Mouse (Mus musculus): ENCODE measurements around the gene Zbtb7a. TPM values are rescaled to one million over a fixed set of nuclear protein-coding genes. Genes with fewer than 3 reads are reported as not detected.

The Zbtb7a gene
- total and polyA plus RNA-seq, 3 experiments = 7.1 to 75.7 (median 31.1) TPM

DNA sequence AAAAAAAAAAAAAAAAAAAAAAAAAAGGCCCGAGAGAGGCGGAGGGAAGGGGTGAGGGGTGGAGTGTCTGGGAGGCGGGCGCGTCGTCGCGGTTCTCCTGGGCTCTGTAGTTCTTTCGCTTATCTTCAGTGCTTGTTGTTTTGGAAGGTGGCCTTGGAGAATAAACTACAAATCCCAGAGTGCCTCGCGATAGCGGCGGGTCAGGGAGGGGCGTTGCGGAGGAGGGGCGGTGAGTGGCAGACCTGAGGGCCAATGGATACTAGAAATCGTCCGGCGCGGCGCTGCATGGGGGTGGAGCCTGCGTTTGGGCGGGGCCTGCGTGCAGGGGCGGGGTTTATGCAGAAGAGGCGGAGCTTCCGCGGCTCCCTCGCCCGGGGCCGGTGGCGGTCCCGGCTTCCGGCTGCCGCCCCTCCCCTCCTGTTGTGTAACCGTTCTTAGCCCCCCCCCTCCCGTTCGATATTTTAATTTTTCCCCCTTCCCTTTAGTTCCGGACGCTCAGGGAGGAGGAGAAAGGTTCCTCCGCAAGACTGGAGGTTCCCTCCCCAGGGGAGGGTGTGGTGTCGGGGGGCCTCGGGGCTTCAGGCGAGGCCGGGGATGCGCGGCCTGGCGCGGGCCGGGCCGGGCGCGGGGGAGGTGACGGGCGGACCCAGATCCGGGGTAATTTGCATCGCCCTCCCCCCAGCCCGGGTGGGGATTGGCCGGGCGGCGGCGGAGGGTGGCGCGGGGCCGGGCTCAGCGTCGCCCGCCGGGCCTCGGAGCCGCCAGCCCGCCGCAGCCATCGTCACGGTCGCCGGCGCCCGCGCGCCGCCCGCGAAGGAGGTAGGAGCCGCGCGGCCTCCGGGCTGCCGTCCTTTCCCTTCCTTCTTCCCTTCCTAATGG is 2.5 kb downstream of the Zbtb7a start:
- peak; percentile 81 for ATAC-seq (ENCODE audit: extremely low read depth, insufficient number of reproducible peaks, low FRiP score, poor library complexity, severe bottlenecking)
- Histone ChIP-seq H3K27me3 (ENCODE audit: insufficient read depth, low read length) (no peaks in the 10 kb centered on the region), H3K4me1 (ENCODE audit: insufficient read depth, low read depth, low read length) (peaks cover 63% of the 10 kb centered on the region), H3K9me3 (replicated peaks) (no peaks in the 10 kb centered on the region), H3K36me3 (replicated peaks) (peaks cover 41% of the 10 kb centered on the region), H3K4me3 (ENCODE audit: low read depth, low read length) (peak overlapping the region; percentile 79)
- no peak for TF ChIP-seq TAL1 (conservative IDR thresholded peaks at IDR 0.05; ENCODE audit: low read depth, low read length)
- no peak for TF ChIP-seq GATA1 (IDR thresholded peaks at IDR 0.05; ENCODE audit: borderline replicate concordance, low read length)
- TF ChIP-seq GATA2 (IDR thresholded peaks at IDR 0.05; ENCODE audit: borderline replicate concordance, low read depth, low read length) = no peak
- TF ChIP-seq CTCF (IDR thresholded peaks at IDR 0.05; ENCODE audit: low read depth, low read length) = no peak
- no peak for TF ChIP-seq POLR2AphosphoS5 (IDR thresholded peaks at IDR 0.05; ENCODE audit: insufficient replicate concordance, low read depth, low read length)
- DNase-seq (ENCODE audit: low spot score) = peak; percentile 93

DNA sequence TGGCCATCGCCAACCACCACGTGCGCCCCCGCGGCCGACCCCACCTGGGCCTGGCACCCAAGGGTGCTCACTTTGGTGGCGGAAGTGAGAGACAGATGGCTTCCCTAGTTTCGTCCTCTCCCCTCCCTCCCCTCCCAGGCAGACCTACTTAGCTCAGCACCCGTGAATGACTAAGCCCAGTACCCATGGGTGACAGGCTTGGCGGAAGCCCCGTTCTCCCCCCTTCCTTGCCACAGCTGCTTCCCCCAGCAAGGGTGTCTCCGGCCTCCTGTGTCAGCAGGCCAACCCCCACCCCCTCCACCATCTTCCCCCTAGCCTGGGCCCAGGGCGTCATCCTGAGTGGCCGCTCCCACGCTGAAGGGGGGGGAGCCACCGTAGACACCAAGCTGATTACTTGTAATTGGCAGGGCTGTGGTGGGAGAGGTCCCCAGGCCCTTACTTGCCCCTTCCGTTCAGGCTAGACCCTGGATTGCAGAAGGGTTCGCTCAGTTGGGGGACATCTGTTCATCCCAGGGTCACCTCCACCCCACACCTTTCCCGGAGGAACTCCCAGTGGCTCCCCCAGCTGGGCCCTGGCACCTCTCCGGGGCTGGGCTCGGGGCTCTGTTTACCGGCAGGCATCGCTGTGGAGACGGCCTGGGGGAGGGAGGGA is 3.2 kb downstream of the Zbtb7a start:
- H3K36me3 ChIP-seq (replicated peaks) = peaks cover 49% of the 10 kb centered on the region
- ATAC-seq (ENCODE audit: extremely low read depth, insufficient number of reproducible peaks, low FRiP score, poor library complexity, severe bottlenecking) = no peak
- TF ChIP-seq POLR2AphosphoS5 (IDR thresholded peaks at IDR 0.05; ENCODE audit: insufficient replicate concordance, low read depth, low read length) (no peak), CTCF (IDR thresholded peaks at IDR 0.05; ENCODE audit: low read depth, low read length) (no peak), GATA2 (IDR thresholded peaks at IDR 0.05; ENCODE audit: borderline replicate concordance, low read depth, low read length) (no peak), TAL1 (conservative IDR thresholded peaks at IDR 0.05; ENCODE audit: low read depth, low read length) (no peak), GATA1 (IDR thresholded peaks at IDR 0.05; ENCODE audit: borderline replicate concordance, low read length) (no peak)

DNA sequence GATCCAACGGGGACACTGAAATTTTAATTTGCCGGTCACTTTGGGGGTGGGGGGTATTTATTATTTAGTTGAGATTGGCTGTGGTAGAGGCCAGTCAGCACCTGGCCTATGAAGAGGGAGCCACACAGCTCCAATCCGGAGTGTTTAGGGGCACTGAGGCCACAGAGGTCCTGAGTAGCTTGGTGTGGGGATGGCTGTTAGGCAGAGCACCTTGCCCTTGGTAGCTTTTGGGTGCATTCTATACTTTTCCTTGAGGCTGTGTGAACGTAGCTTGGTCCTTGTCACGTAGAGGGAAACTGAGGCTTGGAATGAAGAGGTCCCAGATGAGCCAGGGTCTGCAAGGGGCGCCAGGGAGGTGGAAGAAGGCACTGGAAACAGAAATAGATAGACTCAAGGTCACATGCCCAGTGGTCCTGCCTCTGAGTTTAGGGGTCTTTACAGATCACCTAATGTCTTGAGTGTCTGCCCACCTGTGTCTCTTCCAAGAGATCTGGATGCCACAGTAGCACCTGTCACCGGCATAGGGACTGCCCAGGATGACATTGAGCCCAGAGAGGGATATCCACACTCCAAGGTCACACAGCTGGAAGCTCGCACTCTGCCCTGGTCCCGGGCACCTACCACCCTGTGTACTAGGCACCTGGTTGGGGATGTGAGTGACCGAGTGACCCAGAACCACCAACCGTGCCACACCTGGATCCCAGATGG is 4.0 kb downstream of the Zbtb7a start:
- TF ChIP-seq CTCF (IDR thresholded peaks at IDR 0.05; ENCODE audit: low read depth, low read length) (no peak), GATA1 (IDR thresholded peaks at IDR 0.05; ENCODE audit: borderline replicate concordance, low read length) (no peak), POLR2AphosphoS5 (IDR thresholded peaks at IDR 0.05; ENCODE audit: insufficient replicate concordance, low read depth, low read length) (no peak), TAL1 (conservative IDR thresholded peaks at IDR 0.05; ENCODE audit: low read depth, low read length) (no peak), GATA2 (IDR thresholded peaks at IDR 0.05; ENCODE audit: borderline replicate concordance, low read depth, low read length) (no peak)

More for the DNA sequence above, 3.2 kb downstream of the Zbtb7a start:
- DNase-seq (ENCODE audit: low spot score) = peak; percentile 74
- Histone ChIP-seq H3K4me3 (ENCODE audit: low read depth, low read length) (peak overlapping the region; percentile 79), H3K27me3 (ENCODE audit: insufficient read depth, low read length) (no peaks in the 10 kb centered on the region), H3K4me1 (ENCODE audit: insufficient read depth, low read depth, low read length) (peaks cover 70% of the 10 kb centered on the region), H3K9me3 (replicated peaks) (peaks cover under 1% of the 10 kb centered on the region; the same call in 1 of the 2 replicates)

DNA sequence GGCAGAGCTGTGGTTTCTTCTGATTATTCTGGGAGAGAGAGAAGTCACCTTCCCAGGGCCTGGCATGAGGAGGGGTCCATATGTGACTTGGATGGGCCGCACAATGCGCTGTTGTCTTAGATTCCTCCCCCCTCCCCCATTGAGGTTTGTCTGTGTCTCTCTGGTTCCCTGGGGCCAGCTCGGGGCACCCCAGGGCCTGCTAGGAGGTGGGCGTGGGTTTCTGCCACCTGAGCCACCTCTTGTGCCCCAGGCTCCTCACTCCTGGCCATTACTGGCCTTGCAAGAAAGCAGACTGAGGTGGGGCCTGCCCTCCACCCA is 4.5 kb downstream of the Zbtb7a start:
- H3K4me3 ChIP-seq (ENCODE audit: low read depth, low read length) = peak overlapping the region; percentile 79
- no peaks in the 10 kb centered on the region for H3K27me3 ChIP-seq (ENCODE audit: insufficient read depth, low read length)
- H3K9me3 ChIP-seq (replicated peaks) = peaks cover 11% of the 10 kb centered on the region
- no peak for TF ChIP-seq GATA2 (IDR thresholded peaks at IDR 0.05; ENCODE audit: borderline replicate concordance, low read depth, low read length)
- TF ChIP-seq TAL1 (conservative IDR thresholded peaks at IDR 0.05; ENCODE audit: low read depth, low read length) = no peak
- TF ChIP-seq POLR2AphosphoS5 (IDR thresholded peaks at IDR 0.05; ENCODE audit: insufficient replicate concordance, low read depth, low read length) = no peak
- TF ChIP-seq GATA1 (IDR thresholded peaks at IDR 0.05; ENCODE audit: borderline replicate concordance, low read length) = no peak
- no peak for TF ChIP-seq CTCF (IDR thresholded peaks at IDR 0.05; ENCODE audit: low read depth, low read length)
- ATAC-seq (ENCODE audit: extremely low read depth, insufficient number of reproducible peaks, low FRiP score, poor library complexity, severe bottlenecking) = no peak
- DNase-seq (ENCODE audit: low spot score) = no peak
- peaks cover 61% of the 10 kb centered on the region for H3K36me3 ChIP-seq (replicated peaks)
- H3K4me1 ChIP-seq (ENCODE audit: insufficient read depth, low read depth, low read length) = peaks cover 75% of the 10 kb centered on the region

More for the DNA sequence above, 4.0 kb downstream of the Zbtb7a start:
- Histone ChIP-seq H3K27me3 (ENCODE audit: insufficient read depth, low read length) (no peaks in the 10 kb centered on the region), H3K4me1 (ENCODE audit: insufficient read depth, low read depth, low read length) (peaks cover 75% of the 10 kb centered on the region), H3K36me3 (replicated peaks) (peaks cover 56% of the 10 kb centered on the region), H3K4me3 (ENCODE audit: low read depth, low read length) (peak overlapping the region; percentile 79), H3K9me3 (replicated peaks) (peaks cover 6% of the 10 kb centered on the region)
- DNase-seq (ENCODE audit: low spot score) (no peak), ATAC-seq (ENCODE audit: extremely low read depth, insufficient number of reproducible peaks, low FRiP score, poor library complexity, severe bottlenecking) (no peak)

DNA sequence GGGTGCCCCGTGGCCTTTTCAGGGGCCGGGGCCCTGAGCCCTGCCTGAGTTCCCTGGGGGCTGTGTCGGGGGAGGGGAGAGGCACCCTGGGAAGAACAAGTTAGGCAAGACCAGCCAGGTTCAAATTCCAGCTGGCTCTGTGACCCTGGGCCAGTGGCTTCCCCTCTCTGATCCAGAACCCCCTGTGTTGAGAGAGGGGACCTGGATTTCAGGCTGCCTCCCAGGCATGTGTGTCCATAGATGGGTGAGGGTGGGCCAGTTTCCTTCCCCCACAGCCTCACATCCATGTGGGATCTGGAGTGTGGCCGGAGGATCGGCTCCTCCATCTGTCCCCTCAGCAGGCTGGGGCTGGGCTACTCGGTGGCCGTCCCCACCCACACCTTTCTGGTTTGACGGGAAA is 5.0 kb downstream of the Zbtb7a start:
- DNase-seq (ENCODE audit: low spot score) (no peak), ATAC-seq (ENCODE audit: extremely low read depth, insufficient number of reproducible peaks, low FRiP score, poor library complexity, severe bottlenecking) (no peak)
- H3K36me3 ChIP-seq (replicated peaks) = peaks cover 66% of the 10 kb centered on the region
- peak overlapping the region; percentile 79 for H3K4me3 ChIP-seq (ENCODE audit: low read depth, low read length)
- H3K4me1 ChIP-seq (ENCODE audit: insufficient read depth, low read depth, low read length) = peaks cover 75% of the 10 kb centered on the region
- H3K9me3 ChIP-seq (replicated peaks) = peaks cover 11% of the 10 kb centered on the region
- H3K27me3 ChIP-seq (ENCODE audit: insufficient read depth, low read length) = no peaks in the 10 kb centered on the region
- TF ChIP-seq TAL1 (conservative IDR thresholded peaks at IDR 0.05; ENCODE audit: low read depth, low read length) = no peak
- no peak for TF ChIP-seq POLR2AphosphoS5 (IDR thresholded peaks at IDR 0.05; ENCODE audit: insufficient replicate concordance, low read depth, low read length)
- TF ChIP-seq GATA1 (IDR thresholded peaks at IDR 0.05; ENCODE audit: borderline replicate concordance, low read length) = no peak
- TF ChIP-seq CTCF (IDR thresholded peaks at IDR 0.05; ENCODE audit: low read depth, low read length) = no peak
- no peak for TF ChIP-seq GATA2 (IDR thresholded peaks at IDR 0.05; ENCODE audit: borderline replicate concordance, low read depth, low read length)

Measured in G1E (cell line).